Mouse (Mus musculus) forebrain, embryonic 16.5 days (tissue): ENCODE results near the gene 3425401B19Rik. TPM values are rescaled to one million over a fixed set of nuclear protein-coding genes. Genes with fewer than 3 reads are reported as not detected.

Source experiments
- ATAC-seq: fragments of 200-750 bp; cut with Nextera tagmentation; 2 replicates; pipeline ENCODE4 v1.8.0; 2017; ENCODE audit warnings: mild to moderate bottlenecking, moderate library complexity
- H3K27ac ChIP-seq: fragments of 300-500 bp; sonication (generic); 2 replicates; pipeline ENCODE4 v1.5.1; 2014; ENCODE audit warnings: low read length, control low read depth
- H3K27me3 ChIP-seq: fragments of 300-500 bp; sonication (generic); replicated peaks from 2 replicates; pipeline ENCODE4 v1.6.1; 2014; ENCODE audit warnings: low read length; ENCODE audit not compliant: control insufficient read depth, insufficient read depth
- H3K36me3 ChIP-seq: fragments of 300-500 bp; sonication (generic); 2 replicates; pipeline ENCODE4 v1.6.1; 2014; ENCODE audit not compliant: control insufficient read depth, insufficient read depth
- H3K4me1 ChIP-seq: fragments of 300-500 bp; sonication (generic); replicated peaks from 2 replicates; pipeline ENCODE4 v1.6.1; 2014; ENCODE audit warnings: low read length; ENCODE audit not compliant: control insufficient read depth, insufficient read depth
- H3K4me2 ChIP-seq: fragments of 300-500 bp; sonication (generic); 2 replicates; pipeline ENCODE4 v1.6.1; 2014; ENCODE audit warnings: mild to moderate bottlenecking, low read length, control low read depth
- H3K4me3 ChIP-seq: fragments of 300-500 bp; sonication (generic); replicated peaks from 2 replicates; pipeline ENCODE4 v1.5.1; 2014; ENCODE audit warnings: mild to moderate bottlenecking, low read length, control low read depth
- H3K9ac ChIP-seq: fragments of 300-500 bp; sonication (generic); replicated peaks from 2 replicates; pipeline ENCODE4 v1.6.1; 2014; ENCODE audit warnings: low read depth, low read length, control low read depth
- H3K9me3 ChIP-seq: fragments of 300-500 bp; sonication (generic); 2 replicates; pipeline ENCODE4 v1.6.1; 2016; ENCODE audit warnings: low read length; ENCODE audit not compliant: control insufficient read depth
- whole genome bisulfite sequencing: fragments of 180-500 bp; shearing (Covaris S2); extraction: QIAGEN DNeasy Blood & Tissue Kit; methylation state at CpG from one replicate; pipeline ENCODE4 v1.1.7; 2014; 5-methylcytosine and 5-hydroxymethylcytosine counted together
- polyA plus RNA-seq: library from polyadenylated mRNA; unstranded; fragments of >200 nt; fragmentation: Nextera tagmentation; extraction: Ambion mirVana; gene quantifications from 2 replicates; pipeline ENCODE4 v1.2.1, GENCODE M21; 2015

The 3425401B19Rik gene
- polyA plus RNA-seq, 1 experiment from 2014 or later: not detected

DNA sequence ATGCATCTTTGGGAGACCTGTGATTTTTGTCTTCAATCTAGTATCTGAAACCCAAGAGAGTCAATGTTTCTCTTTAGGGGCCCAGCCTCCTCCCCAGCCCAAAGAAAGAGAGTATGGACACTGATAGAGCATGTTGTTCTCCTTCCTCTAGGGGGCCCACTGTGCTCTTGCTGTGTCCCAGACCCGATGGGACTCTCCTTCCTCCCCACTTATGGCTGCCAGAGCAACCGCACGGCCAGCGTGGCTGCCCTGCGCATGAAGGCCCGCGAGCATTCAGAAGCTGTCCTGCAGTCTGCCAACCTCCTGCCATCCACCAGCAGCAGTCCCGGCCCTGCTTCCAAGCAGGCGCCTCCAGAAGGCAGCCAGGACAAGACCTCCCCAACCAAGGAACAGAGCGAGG lies 56.5 kb downstream of the 3425401B19Rik start:
- no peak for ATAC-seq
- Histone ChIP-seq H3K27ac (no peak overlapping the region), H3K4me3 (no peak overlapping the region), H3K27me3 (no peaks in the 10 kb centered on the region), H3K4me2 (no peak overlapping the region), H3K36me3 (no peaks in the 10 kb centered on the region), H3K9me3 (no peaks in the 10 kb centered on the region), H3K4me1 (no peaks in the 10 kb centered on the region), H3K9ac (no peak overlapping the region)
- WGBS: 50% methylated on average over 10 of the region's 10 CpGs

DNA sequence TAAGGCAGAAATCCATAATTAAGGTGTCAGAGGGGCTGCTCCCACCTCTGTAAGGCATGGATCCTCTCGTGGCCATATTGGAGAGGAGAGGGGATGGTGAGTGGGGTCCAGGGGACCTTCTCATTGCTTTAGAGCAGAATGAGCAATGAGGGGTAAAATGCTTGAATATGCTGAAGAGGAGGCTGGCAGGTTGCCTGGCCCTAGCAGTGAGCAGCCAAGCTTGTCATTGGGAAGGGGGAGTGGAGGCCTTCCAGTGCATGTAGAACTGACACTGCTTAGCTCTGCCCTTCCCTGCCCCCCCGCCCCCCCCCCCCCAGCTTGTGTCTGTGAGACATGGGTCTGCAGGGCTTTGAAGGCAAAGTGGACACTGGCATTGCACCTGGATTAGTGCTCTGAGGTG lies 57.8 kb downstream of the 3425401B19Rik start:
- 42% methylated on average over 1 of the region's 2 CpGs for WGBS
- Histone ChIP-seq H3K9ac (no peak overlapping the region), H3K4me3 (no peak overlapping the region), H3K27ac (no peak overlapping the region), H3K36me3 (no peaks in the 10 kb centered on the region), H3K27me3 (no peaks in the 10 kb centered on the region), H3K4me2 (no peak overlapping the region), H3K9me3 (no peaks in the 10 kb centered on the region), H3K4me1 (no peaks in the 10 kb centered on the region)
- ATAC-seq: no peak

DNA sequence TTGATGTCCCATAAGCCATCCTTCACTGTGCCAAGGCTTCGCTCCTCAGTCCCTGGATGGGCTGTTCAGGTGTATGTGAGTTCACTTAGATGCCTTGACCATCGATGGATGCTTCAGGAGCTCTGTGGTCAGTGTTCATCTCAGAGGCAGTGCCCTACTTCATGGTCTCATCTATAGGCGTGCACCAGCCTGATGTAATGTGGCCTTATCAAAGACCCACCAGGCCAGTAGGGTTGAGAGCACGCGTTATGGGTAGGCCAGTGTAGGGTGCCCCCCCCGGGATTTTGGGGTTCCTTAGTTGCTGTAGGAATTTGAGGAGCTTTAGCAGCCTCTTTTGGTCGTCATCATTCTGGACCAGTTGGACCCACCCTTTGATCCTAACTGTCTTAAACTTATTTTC lies 60.3 kb downstream of the 3425401B19Rik start:
- Histone ChIP-seq H3K27me3 (no peaks in the 10 kb centered on the region), H3K4me1 (no peaks in the 10 kb centered on the region), H3K4me3 (no peak overlapping the region), H3K27ac (no peak overlapping the region), H3K9me3 (no peaks in the 10 kb centered on the region), H3K36me3 (no peaks in the 10 kb centered on the region), H3K4me2 (no peak overlapping the region), H3K9ac (no peak overlapping the region)
- 90% methylated on average over 7 of the region's 7 CpGs for WGBS
- no peak for ATAC-seq

DNA sequence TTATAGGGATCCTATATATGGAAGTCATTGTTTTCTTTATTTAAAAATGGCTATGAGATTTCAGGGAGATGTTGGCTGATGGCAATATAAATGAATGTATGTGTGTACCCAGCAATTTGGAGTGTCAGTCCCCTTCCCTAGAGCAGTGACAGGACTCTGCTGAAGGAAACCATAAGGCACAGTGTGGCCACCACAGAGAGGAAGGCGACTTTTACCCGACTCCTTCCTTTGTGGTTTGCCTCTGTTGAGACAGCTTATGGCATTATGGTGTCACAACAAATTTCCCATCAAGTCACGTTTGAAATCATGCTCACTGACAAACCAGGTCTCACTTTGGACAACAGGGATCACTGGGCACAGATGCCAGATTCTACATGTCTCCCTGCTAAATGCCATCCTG lies 60.8 kb downstream of the 3425401B19Rik start:
- Histone ChIP-seq H3K27ac (no peak overlapping the region), H3K36me3 (no peaks in the 10 kb centered on the region), H3K4me1 (no peaks in the 10 kb centered on the region), H3K9ac (no peak overlapping the region), H3K4me2 (no peak overlapping the region), H3K9me3 (no peaks in the 10 kb centered on the region), H3K4me3 (no peak overlapping the region), H3K27me3 (no peaks in the 10 kb centered on the region)
- 84% methylated on average over 3 of the region's 3 CpGs for WGBS
- ATAC-seq: no peak

DNA sequence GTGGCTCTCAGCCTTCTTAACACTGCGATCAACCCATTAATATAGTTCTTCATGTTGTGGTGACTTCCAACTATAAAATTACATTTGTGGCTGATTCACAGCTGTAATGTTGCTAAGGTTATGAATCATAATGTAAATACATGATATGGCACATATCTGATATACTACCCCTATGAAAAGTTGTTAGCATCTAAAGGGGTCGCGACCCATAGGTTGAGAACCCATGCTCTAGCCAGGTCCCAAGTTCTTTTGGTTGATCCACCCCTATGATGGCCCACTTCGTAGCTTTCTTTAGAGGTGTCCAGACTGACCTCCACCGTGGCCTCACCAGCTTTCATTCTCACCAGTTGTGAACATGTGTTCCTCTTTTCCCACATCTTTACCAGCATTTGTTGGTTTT lies 67.8 kb downstream of the 3425401B19Rik start:
- no peaks in the 10 kb centered on the region for H3K36me3 ChIP-seq
- no peak overlapping the region for H3K4me2 ChIP-seq
- no peak overlapping the region for H3K27ac ChIP-seq
- ATAC-seq: no peak
- H3K9ac ChIP-seq: no peak overlapping the region
- 92% methylated on average over 5 of the region's 5 CpGs for WGBS
- H3K27me3 ChIP-seq: no peaks in the 10 kb centered on the region
- no peaks in the 10 kb centered on the region for H3K9me3 ChIP-seq
- no peaks in the 10 kb centered on the region for H3K4me1 ChIP-seq
- no peak overlapping the region for H3K4me3 ChIP-seq

DNA sequence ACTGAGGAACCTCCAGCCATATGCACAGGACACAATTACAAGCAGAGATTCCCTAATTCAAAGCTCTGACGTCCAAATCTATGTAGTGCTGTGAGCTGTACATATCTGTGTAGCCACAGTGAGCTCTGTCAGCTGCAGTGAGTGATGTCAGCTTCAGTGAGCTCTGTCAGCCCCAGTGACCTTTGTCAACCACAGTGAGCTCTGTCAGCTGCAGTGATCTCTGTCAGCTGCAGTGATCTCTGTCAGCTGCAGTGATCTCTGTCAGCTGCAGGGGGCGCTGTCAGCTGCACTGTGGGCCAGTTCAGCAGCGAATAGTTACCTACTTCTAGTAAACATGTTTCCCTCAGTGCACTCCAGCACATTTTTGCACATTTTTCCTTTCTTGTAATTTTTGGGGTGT lies 75.7 kb downstream of the 3425401B19Rik start:
- ATAC-seq: no peak
- Histone ChIP-seq H3K4me3 (no peak overlapping the region), H3K4me2 (no peak overlapping the region), H3K9me3 (no peaks in the 10 kb centered on the region), H3K27ac (no peak overlapping the region), H3K9ac (no peak overlapping the region), H3K36me3 (no peaks in the 10 kb centered on the region), H3K4me1 (no peaks in the 10 kb centered on the region), H3K27me3 (no peaks in the 10 kb centered on the region)
- WGBS: 29% methylated on average over 3 of the region's 3 CpGs

Other genes starting within 250 kb of the 3425401B19Rik start
- gene Slc18a3, start 220.4 kb downstream of the 3425401B19Rik start, polyA plus RNA-seq: 1.6 and 2.6 TPM in 2 replicates
- gene Chat, start 219.3 kb downstream of the 3425401B19Rik start, polyA plus RNA-seq: 0.09 and 0.77 TPM in 2 replicates
- gene Ercc6, start 171.8 kb downstream of the 3425401B19Rik start, polyA plus RNA-seq: 31.8 and 36.9 TPM in 2 replicates
- gene Prrxl1, start 85.9 kb downstream of the 3425401B19Rik start, polyA plus RNA-seq: not detected in 2 replicates
- 0.19 and 0.78 TPM in 2 replicates for gene Tmem273, start 100.7 kb upstream of the 3425401B19Rik start, polyA plus RNA-seq
- gene Fam170b, start 148.7 kb upstream of the 3425401B19Rik start, polyA plus RNA-seq: not detected in 2 replicates
- 6.4 and 8.8 TPM in 2 replicates for gene Vstm4, start 171.5 kb upstream of the 3425401B19Rik start, polyA plus RNA-seq